Mouse (Mus musculus) brain, embryonic 14.5 days (tissue): ENCODE data around the gene Hdac4.

ENCODE experiments used
- CTCF ChIP-seq: fragments of 200-500 bp; IDR thresholded peaks from 2 replicates; pipeline ENCODE4 v1.5.1; 2012; ENCODE audit warnings: inconsistent platforms, mild to moderate bottlenecking, moderate library complexity, borderline replicate concordance; ENCODE audit not compliant: insufficient read depth, insufficient read length; ENCODE audit errors: extremely low read depth
- POLR2A ChIP-seq: fragments of 200-500 bp; IDR thresholded peaks from 2 replicates; pipeline ENCODE4 v1.6.1; 2012; ENCODE audit warnings: mild to moderate bottlenecking, inconsistent platforms, borderline replicate concordance; ENCODE audit not compliant: poor library complexity, insufficient read depth, insufficient read length, severe bottlenecking; ENCODE audit errors: extremely low read depth

DNA sequence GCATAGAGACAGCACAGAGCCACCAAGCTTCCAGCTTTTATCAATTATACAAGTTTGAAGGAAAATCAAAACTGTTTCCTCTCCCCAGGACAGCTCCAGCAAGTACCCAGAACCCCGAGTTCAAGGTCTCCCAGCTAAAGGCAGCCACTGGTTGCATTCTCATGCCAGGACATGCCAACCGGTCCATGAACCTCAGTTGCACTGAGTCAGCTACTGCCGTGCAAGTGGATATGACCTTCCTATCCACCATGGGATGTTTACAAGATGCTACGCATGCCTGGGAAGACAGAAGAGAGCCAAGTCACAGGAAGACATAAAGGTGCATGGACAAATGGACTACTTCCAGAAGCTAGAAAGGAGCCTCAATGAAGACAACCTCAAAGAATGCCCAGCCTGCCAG is 56.5 kb downstream of the Hdac4 start:
- TF ChIP-seq CTCF: no peak
- no peak for TF ChIP-seq POLR2A
